Mouse (Mus musculus) T-cell, adult 66 days (primary cell): ENCODE data around the gene Scube3. TPM values are rescaled to one million over a fixed set of nuclear protein-coding genes. Genes with fewer than 3 reads are reported as not detected.

Experiments used
- total RNA-seq, 2 experiments: library from RNA; stranded (reverse); gene quantifications; 3 replicates in 1 of 2; 4 replicates in 1 of 2; pipeline ENCODE4 v1.2.4; 2023

The Scube3 gene
- not detected for total RNA-seq

GRCm38 (mm10) chr17:28141771-28142699, at the start of gene Scube3:
Gene Scube3, plus strand, starts transcription at chr17:28142141.

GRCm38 (mm10) chr17:28176775-28177539, 35.0 kb downstream of the Scube3 start, which contains the start of gene Zfp523:
Gene Zfp523, plus strand, starts transcription at chr17:28177129.

GRCm38 (mm10) chr17:28207591-28208313, 65.8 kb downstream of the Scube3 start, which contains the start of gene Def6:
Gene Def6, plus strand, starts transcription at chr17:28207778.

Other genes starting within 250 kb of the Scube3 start
- gene Anks1, start 232.8 kb upstream of the Scube3 start, total RNA-seq, result 10 to 100 TPM; 55.5 to 56.6 TPM
- 10 to 100 TPM; 33.4 to 35.7 TPM for gene Taf11, start 232.3 kb upstream of the Scube3 start, total RNA-seq
- 1 to 10 TPM; 1.6 to 1.9 TPM for gene Tcp11, start 61.5 kb upstream of the Scube3 start, total RNA-seq
- 10 to 100 TPM; 14.2 to 21.3 TPM for gene Zfp523, start 35.0 kb downstream of the Scube3 start, total RNA-seq
- gene Def6, start 65.6 kb downstream of the Scube3 start, total RNA-seq, result 100 to 1,000 TPM; 159 to 184 TPM
- gene Ppard, start 90.6 kb downstream of the Scube3 start, total RNA-seq, result 10 to 100 TPM; 29.7 to 30.2 TPM
- gene Fance, start 171.4 kb downstream of the Scube3 start, total RNA-seq, result 10 to 100 TPM; 30.9 to 33.8 TPM
- gene Rpl10a, start 186.3 kb downstream of the Scube3 start, total RNA-seq, result 1,000 to 10,000 TPM; 2,031 to 2,062 TPM
- gene Tead3, start 208.7 kb downstream of the Scube3 start, total RNA-seq, result not detected
- under 1 TPM; 0.47 TPM for gene Tulp1, start 223.1 kb downstream of the Scube3 start, total RNA-seq